Mouse (Mus musculus): ENCODE results near the gene Atp5d. TPM values are rescaled to one million over a fixed set of nuclear protein-coding genes. Genes with fewer than 3 reads are reported as not detected.

The Atp5d gene
- 367 and 372 TPM in 2 replicates for polyA plus RNA-seq (2012; rRNA removed)

DNA sequence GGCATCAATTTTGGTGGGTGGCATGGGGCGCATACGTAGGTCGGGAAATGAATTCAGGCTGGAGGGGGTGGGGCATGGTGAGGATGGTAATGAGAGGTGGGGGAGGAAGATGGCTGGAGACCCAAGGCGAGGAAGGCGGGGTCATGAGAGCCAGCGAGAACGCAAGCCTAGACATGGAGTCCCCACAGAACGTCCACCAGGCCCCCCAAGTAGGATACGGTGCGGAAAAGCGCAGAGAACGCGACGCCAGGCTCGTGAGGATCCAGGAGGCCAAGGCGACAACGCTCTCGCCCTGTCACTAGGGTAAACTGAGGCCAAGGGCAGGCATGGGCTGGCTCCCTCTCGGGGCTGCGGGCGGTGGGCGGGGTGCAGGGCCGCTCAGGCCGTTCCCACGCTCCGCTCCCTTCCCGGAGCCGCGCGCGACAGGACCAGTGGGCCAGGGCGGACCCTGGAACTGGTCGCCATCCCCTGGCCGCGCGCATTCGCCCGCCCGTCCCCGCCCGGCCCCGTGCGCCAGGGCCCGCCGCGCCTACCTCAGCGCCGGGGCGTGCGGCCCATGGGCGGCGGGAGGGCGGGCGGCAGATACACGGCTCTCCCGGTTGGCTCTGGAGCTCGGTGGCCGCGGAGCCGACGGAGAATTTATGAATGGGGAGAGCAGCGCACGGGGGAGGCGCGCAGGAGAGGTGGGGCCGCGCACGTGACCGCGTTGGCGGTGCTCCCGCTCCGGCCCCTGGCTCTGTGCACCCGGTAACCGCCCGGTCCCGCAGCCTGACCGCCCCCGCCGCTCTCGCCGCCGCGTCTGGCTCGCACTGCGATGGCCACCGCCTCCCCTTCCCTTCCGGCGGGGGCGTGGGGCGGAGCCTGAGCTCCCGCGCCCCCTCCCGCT is at the start of gene Atp5d:
TSS of gene Atp5d (plus strand) at position 80 of the 886 bp plus-strand sequence.
- DNase-seq (ENCODE audit: low spot score) = peak; percentile 67

DNA sequence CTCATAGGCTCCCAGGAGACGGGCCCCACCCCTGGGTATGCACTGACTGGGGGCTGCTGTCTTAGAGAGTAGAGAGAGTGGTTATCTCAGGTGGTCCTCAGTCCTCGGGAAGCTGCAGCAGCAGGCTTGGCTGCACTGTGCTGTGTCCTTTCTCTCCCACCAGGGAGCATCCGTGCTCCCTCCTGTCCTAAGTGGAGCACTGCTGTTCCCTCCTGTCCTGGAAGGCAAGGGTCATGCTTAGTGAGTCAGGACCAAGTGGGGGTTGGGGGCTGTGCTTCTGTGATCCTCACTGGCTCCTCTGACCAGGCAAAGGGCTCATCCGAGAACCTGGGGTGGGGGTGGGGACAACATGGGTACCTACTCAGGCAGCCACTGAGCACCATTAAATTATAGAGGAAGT is 49.3 kb upstream of the Atp5d start:
- DNase-seq (ENCODE audit: low spot score) = no peak

DNA sequence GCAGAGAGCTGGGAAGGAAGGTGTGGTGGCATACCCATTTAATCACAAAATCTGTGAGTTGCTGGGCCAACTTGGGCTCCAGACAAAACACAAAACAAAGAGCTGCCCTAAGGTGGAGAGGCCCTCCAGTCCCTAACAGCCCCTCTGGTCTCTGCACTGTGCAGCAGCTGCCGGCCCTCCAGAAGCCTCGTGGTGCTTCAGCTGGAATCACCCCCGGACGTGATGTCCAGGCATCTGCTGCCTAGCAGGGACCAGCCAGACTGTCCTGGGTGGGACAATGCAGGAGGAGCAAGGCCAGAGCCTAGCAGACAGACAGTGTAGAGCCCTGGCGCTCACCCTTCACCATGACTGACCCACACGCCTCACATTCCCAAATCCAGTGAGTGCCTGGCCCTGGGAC is 46.9 kb upstream of the Atp5d start:
- no peak for DNase-seq (ENCODE audit: low spot score)

DNA sequence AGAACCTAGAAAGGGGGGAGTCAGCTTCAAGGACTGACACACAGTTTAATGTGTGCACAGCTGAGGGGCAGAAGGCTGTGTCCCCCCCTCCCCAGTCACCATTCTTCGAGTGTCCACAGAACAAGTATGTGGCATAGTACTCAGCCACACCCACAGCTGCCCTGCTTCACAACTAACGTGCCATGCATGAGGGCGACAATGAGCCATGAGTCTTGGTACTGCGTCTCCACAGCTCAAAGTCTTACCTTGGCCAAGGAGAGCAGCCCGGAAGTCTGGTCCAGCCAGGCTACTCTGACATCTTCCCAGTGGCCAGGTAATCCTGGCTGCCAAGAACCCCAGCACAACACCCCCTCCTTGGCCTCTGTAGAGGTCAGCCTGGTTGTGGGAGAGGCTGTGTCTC is 45.7 kb upstream of the Atp5d start:
- no peak for DNase-seq (ENCODE audit: low spot score)

DNA sequence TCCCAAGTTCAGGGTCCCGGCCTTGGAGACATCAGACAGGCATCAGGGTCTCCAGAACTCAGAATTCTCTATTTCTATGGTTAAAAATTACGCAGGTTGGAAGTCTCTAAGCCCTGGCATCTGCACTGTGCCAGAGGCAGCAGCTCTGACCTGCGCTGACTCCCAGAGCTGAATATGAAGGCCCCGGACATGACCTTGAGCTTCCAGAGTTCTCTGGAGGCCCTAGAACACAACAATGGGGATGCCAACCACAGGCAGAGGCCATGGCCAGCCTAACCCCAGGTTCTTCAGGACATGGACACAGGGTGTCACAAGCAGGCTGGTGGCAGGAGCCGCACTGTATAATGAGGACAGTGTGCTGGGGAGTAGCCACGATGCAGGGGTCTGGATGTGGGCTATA is 44.3 kb upstream of the Atp5d start:
- DNase-seq (ENCODE audit: low spot score) = no peak

DNA sequence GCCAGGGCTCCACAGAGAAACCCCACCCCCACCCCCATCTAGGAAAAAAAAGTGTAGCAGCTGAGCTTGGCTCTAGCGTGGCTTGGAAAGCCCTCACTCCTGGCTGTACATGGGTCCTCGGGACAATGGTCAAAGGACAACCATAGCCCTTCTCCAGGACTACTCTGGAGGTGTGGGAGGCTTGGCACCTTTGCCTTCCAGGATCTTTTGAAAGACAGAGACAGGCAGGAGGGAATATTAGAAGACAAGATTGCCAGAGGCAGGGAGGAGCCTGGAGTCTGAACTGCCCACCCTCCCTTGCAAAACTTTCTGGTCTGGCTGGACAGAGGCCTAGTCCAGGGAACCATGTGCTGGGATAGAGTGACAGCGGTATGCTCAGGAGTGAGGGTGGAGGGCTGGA is 43.7 kb upstream of the Atp5d start:
- no peak for DNase-seq (ENCODE audit: low spot score)

DNA sequence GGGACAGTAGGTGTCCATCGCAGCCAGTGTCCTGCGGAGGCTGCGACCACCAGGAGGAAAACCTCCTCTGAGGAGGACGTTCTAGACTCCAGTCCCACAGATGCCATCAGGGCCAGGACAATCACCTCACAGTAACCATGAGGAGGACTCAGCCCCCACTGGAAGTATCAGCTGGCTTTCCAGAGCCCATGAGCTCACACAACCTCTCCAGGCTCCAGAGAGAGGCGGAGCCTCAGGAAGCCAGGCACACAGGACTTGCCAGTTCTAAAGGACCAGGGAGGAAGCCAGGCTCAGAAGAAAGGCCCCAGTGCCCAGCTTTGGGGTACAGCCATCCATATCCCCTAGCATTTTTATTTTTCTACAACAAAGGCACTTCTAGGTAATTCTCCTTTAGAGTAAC is 42.9 kb upstream of the Atp5d start:
- DNase-seq (ENCODE audit: low spot score) = no peak

DNA sequence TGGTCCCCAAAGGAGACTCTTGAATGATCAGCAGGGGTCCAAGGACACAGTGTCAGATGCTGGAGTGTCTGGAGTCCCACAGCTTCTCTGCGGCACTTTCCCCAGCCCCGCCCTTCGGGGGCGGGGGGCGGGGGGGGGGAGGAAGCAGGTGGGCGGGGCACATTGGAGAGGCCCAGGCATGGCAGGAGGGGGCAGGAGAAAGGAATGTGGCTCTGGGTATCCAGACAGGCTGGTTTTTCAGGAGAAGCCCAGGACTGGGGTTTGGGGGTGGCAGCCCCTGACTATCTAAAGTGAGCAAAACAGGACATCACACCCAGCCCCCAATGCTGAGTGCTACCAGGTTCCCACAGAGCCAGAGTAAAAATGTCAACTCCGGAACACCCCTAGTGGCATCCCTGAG is 41.2 kb upstream of the Atp5d start:
- DNase-seq (ENCODE audit: low spot score) = no peak

DNA sequence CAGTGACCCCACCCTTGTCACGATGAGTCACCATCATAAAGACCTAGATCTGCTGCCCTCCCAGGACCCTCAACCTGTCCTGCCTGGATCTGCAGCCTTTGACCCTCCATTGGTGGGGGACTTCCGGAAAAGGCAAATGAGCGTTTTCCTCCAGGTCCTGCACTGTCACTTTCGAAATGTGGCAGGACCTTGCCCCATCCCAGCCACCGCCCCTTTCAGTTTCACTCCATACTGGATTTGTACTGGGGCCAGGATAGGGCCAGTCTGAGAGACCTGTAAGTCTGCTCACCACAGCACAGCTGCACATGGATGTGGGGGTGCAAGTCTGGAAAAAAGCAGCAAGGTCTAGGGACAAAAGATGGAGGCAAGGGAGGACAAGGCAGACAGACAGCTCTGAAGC is 39.8 kb upstream of the Atp5d start:
- no peak for DNase-seq (ENCODE audit: low spot score)

DNA sequence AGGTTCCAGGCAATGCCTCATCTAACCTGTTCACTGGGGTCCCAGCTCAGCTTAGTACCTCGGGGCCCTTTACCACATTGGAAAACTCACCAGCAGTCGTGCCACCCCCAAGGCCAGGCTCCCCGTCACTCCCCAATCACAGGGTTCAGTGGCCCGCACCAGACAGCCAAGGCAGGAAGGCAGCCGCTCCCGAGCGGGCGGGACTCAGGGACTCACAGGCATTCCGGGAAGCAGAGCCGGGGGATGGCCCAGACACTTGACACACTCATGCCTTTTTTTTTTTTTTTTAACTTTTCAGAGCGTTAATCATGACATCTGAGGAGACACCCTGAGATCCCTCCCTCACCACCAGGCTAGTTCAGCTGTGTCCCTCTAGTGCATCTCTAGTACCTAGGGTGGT is 37.5 kb upstream of the Atp5d start:
- no peak for DNase-seq (ENCODE audit: low spot score)

DNA sequence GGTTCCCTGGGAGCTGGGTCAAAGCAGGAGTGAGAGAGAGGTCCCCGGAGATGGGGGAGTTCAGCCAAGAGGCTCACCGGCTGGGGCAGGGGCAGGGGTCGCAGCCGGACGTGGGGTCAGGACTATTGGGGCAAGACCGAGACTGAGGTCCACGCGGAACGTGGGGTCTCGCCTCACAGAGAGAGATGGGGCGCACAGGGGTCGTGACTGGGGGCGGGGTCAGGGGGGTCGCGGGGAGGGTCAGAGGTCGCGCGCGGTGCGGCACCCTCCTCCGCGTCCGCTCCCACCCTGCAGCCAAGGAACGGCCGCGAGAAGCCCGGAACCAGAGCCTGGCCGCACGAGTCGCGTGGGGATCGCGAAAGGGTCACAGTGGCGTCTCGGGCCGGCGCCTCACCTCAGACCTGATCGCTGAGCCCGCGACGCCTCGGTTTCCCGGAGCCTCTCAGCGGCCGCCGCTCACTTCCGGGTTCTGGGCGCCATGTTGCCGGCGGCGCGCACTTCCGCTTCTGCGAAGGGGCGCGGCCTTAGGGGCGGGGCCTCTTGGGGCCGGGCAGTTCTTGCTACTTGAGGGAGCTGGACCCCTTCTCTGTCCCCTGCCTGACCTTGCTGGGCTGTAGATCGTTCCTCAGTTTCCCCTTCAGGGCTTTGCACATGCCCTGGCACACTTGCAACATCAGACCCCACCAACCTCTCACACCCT is 36.1 kb upstream of the Atp5d start:
- DNase-seq (ENCODE audit: low spot score) = peak; percentile 76

DNA sequence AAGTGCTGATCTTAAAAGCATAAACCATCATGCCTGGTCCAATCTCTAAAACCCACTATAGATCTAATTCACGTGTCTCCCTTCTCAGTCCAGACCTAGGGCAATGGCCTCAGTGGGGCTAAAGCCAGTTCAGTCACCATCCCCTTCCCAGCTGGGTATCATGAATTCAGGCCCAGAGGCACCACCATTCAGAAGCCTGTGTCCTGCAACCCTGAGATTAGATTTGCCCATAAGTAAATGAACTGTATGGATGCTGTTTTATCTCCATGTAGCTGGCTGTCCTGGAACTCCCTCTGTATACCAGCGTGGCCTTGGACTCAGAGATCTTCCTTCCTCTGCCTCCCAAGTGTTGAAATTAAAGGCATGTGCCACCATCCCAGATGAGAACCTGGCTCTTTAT is 35.4 kb upstream of the Atp5d start:
- no peak for DNase-seq (ENCODE audit: low spot score)

DNA sequence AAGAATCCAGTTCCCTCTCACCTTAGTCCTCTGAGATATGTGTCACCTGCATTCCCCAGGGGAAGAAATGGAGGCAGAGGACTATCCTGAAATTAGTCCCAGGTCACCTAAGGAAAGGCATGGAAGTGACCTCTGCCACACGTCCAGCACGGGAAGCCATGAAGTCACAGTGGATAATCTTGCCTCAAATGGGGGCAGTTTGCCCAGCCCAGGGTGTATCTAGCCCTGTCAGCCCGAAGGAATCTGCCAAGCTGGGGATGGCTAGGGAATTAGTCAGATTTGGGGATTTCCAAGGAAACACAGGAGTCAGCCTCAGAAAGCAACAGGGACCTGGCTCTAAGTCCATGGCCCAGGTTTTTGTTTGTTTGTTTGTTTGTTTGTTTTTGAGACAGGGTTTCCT is 34.3 kb upstream of the Atp5d start:
- no peak for DNase-seq (ENCODE audit: low spot score)

DNA sequence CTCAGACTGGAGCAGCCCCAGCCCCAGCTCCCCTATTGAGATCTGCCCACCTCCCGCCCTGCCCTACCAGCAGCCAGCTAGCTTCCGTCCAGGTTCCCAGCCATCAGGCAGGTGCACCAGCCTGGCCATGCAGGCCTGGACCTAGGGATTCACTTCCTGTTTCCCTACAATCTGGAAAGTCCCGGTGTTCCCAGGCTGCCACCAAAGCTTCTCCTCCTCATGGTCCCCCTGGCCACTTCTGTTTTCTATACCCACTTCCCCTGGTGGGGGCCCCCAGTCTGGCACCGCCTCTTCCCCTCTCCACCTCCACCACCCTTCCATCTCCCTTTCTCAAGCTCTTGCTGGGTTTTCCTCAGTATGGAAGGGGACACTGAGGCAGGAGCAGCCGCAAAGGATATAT is 33.0 kb upstream of the Atp5d start, which contains the start of gene Sbno2:
TSS of gene Sbno2 (minus strand) at position 112 of the 400 bp plus-strand sequence.
- DNase-seq (ENCODE audit: low spot score) = no peak

DNA sequence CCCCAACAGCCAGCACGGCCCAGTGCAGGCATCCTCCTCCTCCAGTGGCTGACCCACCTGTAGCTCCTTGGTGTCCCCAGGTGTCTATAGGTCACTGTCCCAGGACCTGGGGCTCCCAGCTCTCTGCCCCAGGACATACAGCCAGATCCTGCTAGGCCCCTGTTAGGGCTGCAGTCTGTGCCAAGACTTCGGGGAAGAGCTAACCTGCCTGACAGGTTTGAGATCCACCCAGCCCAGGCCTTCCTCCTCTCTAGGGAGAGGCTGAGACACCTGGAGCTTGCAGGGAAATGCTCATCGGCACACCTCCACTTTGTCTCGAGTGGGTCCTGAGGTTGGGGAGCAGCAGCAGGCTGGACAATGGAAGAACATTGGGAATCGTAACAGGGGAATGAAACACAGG is 32.5 kb upstream of the Atp5d start:
- peak; percentile 54 for DNase-seq (ENCODE audit: low spot score)

DNA sequence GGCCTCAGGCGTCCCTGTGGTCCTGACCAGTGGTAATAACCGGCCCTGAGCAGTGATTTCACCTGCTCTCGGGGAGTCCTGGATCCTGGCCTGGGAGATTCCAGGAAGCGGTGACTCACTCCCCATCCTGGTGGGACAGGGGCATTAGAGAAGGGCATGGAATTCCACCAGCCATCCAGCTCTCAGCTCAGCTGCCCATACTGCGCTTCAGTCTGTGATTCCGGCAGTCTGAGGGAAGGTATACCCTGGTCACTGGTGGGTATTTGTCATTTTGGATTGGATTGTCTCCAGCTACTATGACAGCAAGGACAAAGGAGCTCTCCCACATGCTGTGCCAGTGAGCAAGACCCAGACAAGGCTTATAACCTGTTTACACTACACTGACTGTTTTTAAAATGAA is 30.8 kb upstream of the Atp5d start:
- DNase-seq (ENCODE audit: low spot score) = no peak

DNA sequence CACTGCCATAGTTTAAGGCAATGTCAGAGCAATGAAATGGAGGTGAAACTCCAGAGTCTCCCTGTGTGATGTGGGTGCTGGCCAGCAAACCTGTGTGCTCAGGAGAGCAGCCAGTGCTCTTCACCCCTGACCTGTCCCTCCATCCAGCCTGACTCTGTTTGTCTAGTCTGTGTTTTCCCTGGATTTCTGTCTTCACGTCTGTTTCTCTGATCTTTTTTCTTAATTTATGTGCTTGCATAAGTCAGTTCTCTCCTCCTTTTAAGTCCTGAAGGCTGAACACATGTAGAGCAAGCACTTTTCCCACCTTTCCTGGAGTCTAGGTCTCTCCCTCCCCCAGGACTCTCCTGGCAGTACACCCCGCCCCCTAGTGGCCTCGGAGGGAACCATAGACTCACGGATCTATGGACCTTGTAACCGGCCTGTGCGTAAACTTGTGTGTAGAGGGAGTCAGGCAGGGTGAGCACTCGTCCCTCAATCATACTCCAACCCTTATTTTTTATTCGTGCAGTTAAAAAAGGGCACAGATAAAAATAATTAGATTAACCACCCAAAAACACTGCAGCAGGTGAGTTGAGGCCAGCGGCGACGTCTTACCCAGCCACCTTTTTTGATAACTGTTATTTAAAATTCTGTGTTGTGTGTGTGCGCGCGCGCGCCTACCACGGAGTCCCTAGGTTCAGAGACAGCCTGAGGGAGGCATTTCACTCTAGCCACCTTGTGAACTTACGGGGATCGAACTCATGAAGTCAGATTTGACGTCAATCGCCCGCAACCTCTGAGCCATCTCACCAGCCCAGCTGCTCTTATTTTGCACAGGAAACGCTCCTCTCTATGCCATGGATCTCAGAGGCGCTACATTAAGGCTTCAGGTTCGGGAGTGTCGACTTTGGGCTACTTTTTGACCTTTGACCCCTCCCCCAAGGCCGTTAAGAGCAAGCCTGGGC is 23.8 kb upstream of the Atp5d start:
- DNase-seq (ENCODE audit: low spot score) = peak; percentile 81

DNA sequence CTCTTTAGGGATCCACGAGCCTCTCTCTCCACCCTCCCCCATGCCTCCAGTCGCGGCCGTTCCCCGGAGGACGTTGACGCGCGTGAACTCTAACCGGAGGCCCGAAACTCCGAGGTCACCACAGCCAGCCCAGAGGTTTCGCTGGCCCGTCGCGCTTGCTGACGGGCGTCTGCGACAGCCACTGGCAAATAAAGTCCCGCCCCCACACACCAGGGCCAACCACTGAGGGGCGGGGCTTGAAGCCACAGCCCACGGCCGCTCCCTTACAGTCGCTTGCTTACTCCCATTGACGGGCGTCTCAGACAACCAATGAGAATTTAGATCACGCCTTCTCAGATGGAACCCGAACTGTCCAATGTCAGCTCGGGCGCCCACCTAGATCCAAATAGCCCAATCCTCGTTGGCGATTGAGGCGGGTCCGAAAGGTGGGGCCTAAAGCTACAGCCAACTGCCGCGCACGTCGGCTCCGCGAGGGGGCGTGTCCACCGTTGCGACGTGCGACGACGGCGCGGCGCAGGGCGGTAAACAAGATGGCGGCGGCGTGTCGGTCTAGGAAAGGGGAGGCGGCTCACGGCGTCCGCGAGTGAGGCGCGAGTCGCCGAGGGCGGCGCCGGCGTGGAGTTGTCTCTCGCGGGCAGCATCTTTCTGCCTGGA is 23.0 kb upstream of the Atp5d start, which contains the start of gene Stk11:
TSS of gene Stk11 (plus strand) at position 514 of the 654 bp plus-strand sequence.
- DNase-seq (ENCODE audit: low spot score) = peak; percentile 93

DNA sequence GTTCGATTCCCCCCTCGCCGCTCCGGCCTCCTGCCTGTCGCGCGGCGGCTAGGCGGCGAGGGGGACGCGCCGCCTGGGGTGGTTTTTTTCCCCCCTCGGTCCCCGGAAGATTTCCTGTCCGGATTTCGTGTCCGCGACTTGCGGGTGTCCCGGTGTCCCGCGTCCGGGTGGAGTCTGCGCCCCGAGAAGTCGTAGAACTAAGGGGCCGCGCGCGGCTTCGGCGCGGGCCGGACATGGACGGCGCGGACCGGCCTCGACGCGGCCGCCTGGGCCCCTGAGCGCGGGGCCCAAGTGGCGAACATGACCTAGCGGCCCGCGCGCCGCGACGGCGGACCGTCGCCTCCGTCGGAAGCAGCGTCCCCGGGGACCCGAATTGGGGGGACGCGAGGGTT is 22.5 kb upstream of the Atp5d start:
- no peak for DNase-seq (ENCODE audit: low spot score)

DNA sequence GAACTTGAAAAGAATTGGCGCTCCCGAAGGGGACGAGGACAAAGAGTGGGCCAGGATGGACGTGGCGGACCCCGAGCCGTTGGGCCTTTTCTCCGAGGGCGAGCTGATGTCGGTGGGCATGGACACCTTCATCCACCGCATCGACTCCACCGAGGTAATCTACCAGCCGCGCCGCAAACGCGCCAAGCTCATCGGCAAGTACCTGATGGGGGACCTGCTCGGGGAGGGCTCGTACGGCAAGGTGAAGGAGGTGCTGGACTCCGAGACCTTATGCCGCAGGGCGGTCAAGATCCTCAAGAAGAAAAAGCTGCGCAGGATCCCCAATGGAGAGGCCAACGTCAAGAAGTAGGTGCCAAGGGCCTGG is 21.9 kb upstream of the Atp5d start:
- no peak for DNase-seq (ENCODE audit: low spot score)

DNA sequence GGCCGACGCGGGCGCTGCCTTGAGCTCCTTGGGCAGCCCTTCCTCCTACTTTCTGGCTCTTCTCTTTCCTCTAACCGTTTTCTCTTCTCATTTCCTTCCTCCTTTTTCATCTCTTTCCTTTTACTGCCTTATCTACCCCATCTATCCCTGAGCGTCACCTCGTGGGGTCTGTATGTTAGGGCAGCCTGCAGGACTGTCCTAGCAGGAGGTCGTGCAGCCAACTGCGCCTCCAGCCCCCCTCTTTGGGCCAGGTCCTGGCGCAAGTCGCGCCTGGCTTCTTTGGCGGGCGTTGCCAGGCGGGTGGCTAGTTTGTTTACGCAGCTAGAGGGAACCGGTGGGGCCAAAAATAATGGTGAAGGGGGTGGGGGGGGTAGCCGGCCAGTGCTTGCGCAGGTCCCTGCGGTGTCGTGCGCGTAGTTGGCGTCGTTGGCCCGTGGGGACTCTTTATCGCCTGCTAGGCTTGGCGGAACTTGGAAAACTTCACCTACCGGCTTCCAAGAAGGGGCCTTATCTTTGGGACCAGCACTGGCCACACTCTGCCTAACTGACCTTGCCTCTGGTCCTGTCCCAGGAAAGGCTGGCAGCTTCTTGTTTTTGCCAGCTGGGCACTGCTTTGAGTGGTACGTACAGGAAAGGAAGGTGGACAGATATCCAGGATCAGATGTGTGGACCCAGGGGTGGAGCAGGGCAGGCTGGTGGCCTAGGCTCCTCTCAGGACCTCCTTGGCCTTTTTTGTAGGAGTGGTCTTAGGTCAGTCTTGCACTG is 21.3 kb upstream of the Atp5d start:
- DNase-seq (ENCODE audit: low spot score) = no peak
